Mouse (Mus musculus) embryo, embryonic 10 days (tissue): Measurements from ENCODE around the gene Serpina3n.
"Not testable (repeated sequence)": the region's sequence is repeated elsewhere in the genome, so short reads cannot be mapped to it uniquely, and the experiment has no call there.

Experiments used
- DNase-seq: peaks from one replicate; pipeline ENCODE4 v3.0.0-alpha.2; 2015; ENCODE audit warnings: low spot score

The Serpina3n gene

GRCm38 (mm10) chr12:104433951-104434735 lies 27.6 kb downstream of the Serpina3n start:
- DNase-seq, result no peak

- peak; percentile 80 for DNase-seq
Measured at GRCm38 (mm10) chr12:104440087-104440760, 33.7 kb downstream of the Serpina3n start.

GRCm38 (mm10) chr12:104443716-104444115 lies 37.2 kb downstream of the Serpina3n start:
- DNase-seq, result no peak

- not testable (repeated sequence) for DNase-seq
Measured at GRCm38 (mm10) chr12:104447056-104447455, 40.5 kb downstream of the Serpina3n start.

GRCm38 (mm10) chr12:104448099-104448498 lies 41.6 kb downstream of the Serpina3n start:
- DNase-seq, result peak; percentile 65

- DNase-seq, result no peak
Measured at GRCm38 (mm10) chr12:104450257-104450656, 43.7 kb downstream of the Serpina3n start.

GRCm38 (mm10) chr12:104453002-104453401 lies 46.5 kb downstream of the Serpina3n start:
- DNase-seq, result no peak

- no peak for DNase-seq
Measured at GRCm38 (mm10) chr12:104459377-104459776, 52.8 kb downstream of the Serpina3n start.

- peak; percentile 66 for DNase-seq
Measured at GRCm38 (mm10) chr12:104461372-104461771, 54.8 kb downstream of the Serpina3n start.
